In the genomic region with DNA sequence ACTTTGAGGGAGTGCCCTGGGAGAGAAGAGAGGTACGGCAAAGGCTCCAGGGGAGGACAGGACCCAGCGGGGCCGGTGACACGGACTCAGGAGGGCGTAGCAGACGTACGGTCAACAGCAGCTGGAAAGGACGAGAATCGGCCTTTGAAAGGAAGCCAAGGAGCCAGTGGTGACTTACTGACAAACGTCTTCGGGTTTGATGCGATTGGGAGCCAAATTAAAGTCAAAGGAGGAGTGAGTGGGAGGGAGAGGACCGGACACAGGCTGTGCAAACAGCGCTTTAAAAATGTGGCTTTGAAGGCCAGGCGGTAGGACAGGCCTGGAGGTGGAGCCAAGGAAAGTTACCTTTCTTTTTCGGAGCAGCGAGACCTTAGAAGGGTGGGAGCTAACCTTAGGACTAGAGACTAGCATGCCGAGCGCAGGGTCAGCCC, we compare ENCODE assay signal across 9 mouse cellular contexts.
DNase-seq lines count a peak whose midpoint lies in the region; ATAC-seq and TF ChIP-seq lines count a peak whose summit lies in the region.
"Had no signal": no experiment of that assay in that cellular context is flagged by ENCODE, and none has a peak within 500 bp of the region (broad histone marks: within the 10 kb centered on the region; RNA-seq: fewer than 3 reads in every experiment).

No protein-coding gene starts in this region.

- no peak for TF ChIP-seq POLR2A in kidney, adult 2 months (IDR thresholded peaks at IDR 0.05; ENCODE audit: low read depth, low read length)

- no peak for ATAC-seq in embryonic facial prominence, embryonic 13.5 days (ENCODE audit: insufficient number of reproducible peaks, insufficient read depth, low FRiP score, low TSS enrichment, low read depth)
- ATAC-seq in neural tube, embryonic 15.5 days (ENCODE audit: low FRiP score) = no peak

- no peak overlapping the region for H3K9ac ChIP-seq in embryonic facial prominence, embryonic 13.5 days
- no peak overlapping the region for H3K9ac ChIP-seq in neural tube, embryonic 15.5 days (replicated peaks)
- H3K9ac ChIP-seq: embryonic facial prominence, embryonic 12.5 days had no signal

- no peak overlapping the region for H3K27ac ChIP-seq in kidney, adult 2 months (ENCODE audit: insufficient read depth, low read depth, low read length)
- H3K27ac ChIP-seq in embryonic facial prominence, embryonic 13.5 days = no peak overlapping the region
- H3K27ac ChIP-seq in neural tube, embryonic 15.5 days (replicated peaks) = no peak overlapping the region
- H3K27ac ChIP-seq: embryonic facial prominence, embryonic 12.5 days had no signal

- TF ChIP-seq CTCF in kidney, adult 2 months (conservative IDR thresholded peaks at IDR 0.05; ENCODE audit: insufficient read depth, insufficient read length, low read depth, low read length) = no peak

- peak overlapping the region; percentile 20; the same call in 1 of the 2 replicates for H3K4me2 ChIP-seq in embryonic facial prominence, embryonic 13.5 days
- H3K4me2 ChIP-seq in neural tube, embryonic 15.5 days = peak overlapping the region; percentile 9

- WGBS in kidney, adult 2 months = 48% methylated on average over 19 of the region's 19 CpGs
- 28% methylated on average over 19 of the region's 19 CpGs for WGBS in embryonic facial prominence, embryonic 13.5 days
- 17% methylated on average over 19 of the region's 19 CpGs for WGBS in neural tube, embryonic 15.5 days

- no peaks in the 10 kb centered on the region for H3K27me3 ChIP-seq in kidney, adult 2 months (replicated peaks; ENCODE audit: control insufficient read depth, insufficient read depth, low read length)
- H3K27me3 ChIP-seq in embryonic facial prominence, embryonic 13.5 days = peaks cover 16% of the 10 kb centered on the region
- no peaks in the 10 kb centered on the region for H3K27me3 ChIP-seq in neural tube, embryonic 15.5 days (replicated peaks)

- DNase-seq in kidney, adult 2 months = peak; percentile 12
- no peak for DNase-seq in kidney, adult 9 months
- DNase-seq in kidney, postnatal 4 days = peak; percentile 53 to 69
- no peak for DNase-seq in cerebellum, postnatal 14 days
- no peak for DNase-seq in layer of hippocampus, adult 9-11 months
- DNase-seq in left cerebral cortex, postnatal 25 days (ENCODE audit: low spot score in 2 of 2) = no peak

- H3K36me3 ChIP-seq in kidney, adult 2 months (ENCODE audit: control insufficient read depth, insufficient read depth, low read length) = no peaks in the 10 kb centered on the region
- no peaks in the 10 kb centered on the region for H3K36me3 ChIP-seq in embryonic facial prominence, embryonic 13.5 days
- no peaks in the 10 kb centered on the region for H3K36me3 ChIP-seq in neural tube, embryonic 15.5 days
- H3K36me3 ChIP-seq: embryonic facial prominence, embryonic 12.5 days had no signal

- H3K9me3 ChIP-seq in embryonic facial prominence, embryonic 13.5 days = no peaks in the 10 kb centered on the region
- no peaks in the 10 kb centered on the region for H3K9me3 ChIP-seq in neural tube, embryonic 15.5 days (replicated peaks)
- H3K9me3 ChIP-seq: embryonic facial prominence, embryonic 12.5 days had no signal

- intact Hi-C loops in left cerebral cortex, postnatal 25 days (cut with DNase I) = no loop called here

- H3K4me1 ChIP-seq in kidney, adult 2 months (ENCODE audit: control insufficient read depth, insufficient read depth, low read length) = no peaks in the 10 kb centered on the region
- peaks cover 11% of the 10 kb centered on the region for H3K4me1 ChIP-seq in embryonic facial prominence, embryonic 13.5 days
- peaks cover 13% of the 10 kb centered on the region for H3K4me1 ChIP-seq in neural tube, embryonic 15.5 days

- no peak overlapping the region for H3K4me3 ChIP-seq in kidney, adult 2 months (ENCODE audit: insufficient read depth, low read depth, low read length)
- no peak overlapping the region for H3K4me3 ChIP-seq in embryonic facial prominence, embryonic 13.5 days
- no peak overlapping the region for H3K4me3 ChIP-seq in neural tube, embryonic 15.5 days (replicated peaks)
- H3K4me3 ChIP-seq: embryonic facial prominence, embryonic 12.5 days had no signal

Comparison
In these comparisons a context has a peak if more than half of its experiments do, and no peak if none do; other contexts are left out.
1. DNase-seq: peak in kidney, adult 2 months (single experiment) and kidney, postnatal 4 days (2 of 2); none in kidney, adult 9 months (single experiment), cerebellum, postnatal 14 days (0 of 2), layer of hippocampus, adult 9-11 months (single experiment) and left cerebral cortex, postnatal 25 days (0 of 2).